Mouse (Mus musculus): Measurements from ENCODE around the gene B4gat1.

The B4gat1 gene

DNA sequence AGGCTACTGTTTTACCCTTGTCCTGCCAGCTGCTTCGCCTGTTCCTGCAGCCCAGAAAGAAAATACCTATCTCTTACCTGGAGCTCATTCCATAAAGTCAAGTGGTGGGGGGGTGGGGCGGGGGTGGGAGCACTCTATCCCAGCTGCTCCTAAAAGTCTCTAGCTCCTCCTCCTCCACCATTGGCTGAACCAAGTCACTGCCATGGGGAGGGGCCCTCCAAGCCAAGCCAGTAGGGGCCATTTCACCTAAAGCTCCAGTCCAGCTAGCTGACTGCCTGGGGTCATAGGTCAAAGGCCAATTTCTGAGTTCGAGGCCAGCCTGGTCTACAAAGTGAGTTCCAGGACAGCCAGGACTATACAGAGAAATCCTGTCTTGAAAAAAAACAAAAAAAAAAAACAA, 5.9 kb upstream of the B4gat1 start:
- no peak for DNase-seq (ENCODE audit: low spot score)

GRCm38 (mm10) chr19:5036577-5036976, 2.0 kb upstream of the B4gat1 start:
- DNase-seq (ENCODE audit: low spot score): no peak

- DNase-seq (ENCODE audit: low spot score): peak; percentile 40
Observed at GRCm38 (mm10) chr19:5037678-5038571, 701 bp upstream of the B4gat1 start.

- no peak for DNase-seq (ENCODE audit: low spot score)
Observed at GRCm38 (mm10) chr19:5039301-5040114, 882 bp downstream of the B4gat1 start.

- peak; percentile 95 for DNase-seq (ENCODE audit: low spot score)
Observed at GRCm38 (mm10) chr19:5040862-5041523, 2.4 kb downstream of the B4gat1 start, which contains the start of gene Brms1. Gene Brms1, plus strand, starts transcription at chr19:5041354.

- DNase-seq (ENCODE audit: low spot score): no peak
Observed at GRCm38 (mm10) chr19:5041588-5041987, 3.0 kb downstream of the B4gat1 start.

GRCm38 (mm10) chr19:5045531-5045930, 6.9 kb downstream of the B4gat1 start:
- no peak for DNase-seq (ENCODE audit: low spot score)

- DNase-seq (ENCODE audit: low spot score): no peak
Observed at GRCm38 (mm10) chr19:5048138-5049056, 9.8 kb downstream of the B4gat1 start.

DNA sequence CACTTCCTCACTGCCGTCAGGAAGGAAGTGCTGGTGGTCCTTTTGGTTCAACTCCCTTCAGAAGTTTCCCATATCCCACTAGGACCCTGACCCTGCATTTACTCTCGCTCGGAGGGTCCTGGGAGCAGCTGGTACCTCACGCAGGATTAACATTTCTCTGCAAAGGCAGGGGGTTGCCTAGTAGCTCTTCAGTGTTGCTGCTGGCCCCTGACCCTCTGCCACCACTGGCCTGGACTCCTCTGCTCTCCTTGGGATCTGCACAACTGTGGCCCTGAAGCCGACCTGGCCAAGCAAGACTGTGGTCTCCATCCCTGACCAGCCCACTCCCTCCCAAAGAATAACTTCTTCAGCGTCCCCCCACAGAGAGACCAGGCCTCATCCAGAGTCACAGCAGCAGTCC, 10.7 kb downstream of the B4gat1 start:
- DNase-seq (ENCODE audit: low spot score): no peak

- DNase-seq (ENCODE audit: low spot score): peak; percentile 77
Observed at GRCm38 (mm10) chr19:5050047-5050905, 11.7 kb downstream of the B4gat1 start, which contains the start of gene Rin1. Gene Rin1, plus strand, starts transcription at chr19:5050481.

- no peak for DNase-seq (ENCODE audit: low spot score)
Observed at GRCm38 (mm10) chr19:5051031-5051430, 12.4 kb downstream of the B4gat1 start.

GRCm38 (mm10) chr19:5051515-5051914, 12.9 kb downstream of the B4gat1 start:
- no peak for DNase-seq (ENCODE audit: low spot score)

GRCm38 (mm10) chr19:5052166-5052822, 13.7 kb downstream of the B4gat1 start:
- no peak for DNase-seq (ENCODE audit: low spot score)

- no peak for DNase-seq (ENCODE audit: low spot score)
Observed at GRCm38 (mm10) chr19:5052853-5053252, 14.2 kb downstream of the B4gat1 start.

DNA sequence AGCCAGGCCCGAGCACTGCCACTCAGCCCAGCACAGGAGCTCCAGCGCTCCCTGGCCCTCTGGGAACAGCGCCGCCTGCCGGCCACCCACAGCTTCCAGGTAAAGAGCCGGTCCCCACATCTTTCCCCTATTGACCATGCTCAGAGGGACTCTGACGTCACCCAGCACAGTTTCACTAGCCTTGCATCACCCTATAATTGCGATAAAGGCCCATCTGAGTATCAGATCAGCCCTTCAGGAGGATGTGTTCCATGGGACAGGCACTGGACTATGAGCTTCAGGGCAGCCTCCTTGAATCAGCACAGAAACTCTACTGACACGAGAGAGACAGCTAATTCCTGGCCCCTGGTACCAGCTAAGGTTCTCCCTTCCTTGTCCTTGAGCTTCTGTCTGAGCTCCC, 15.3 kb downstream of the B4gat1 start:
- peak; percentile 43 for DNase-seq (ENCODE audit: low spot score)

GRCm38 (mm10) chr19:5056251-5056650, 17.6 kb downstream of the B4gat1 start:
- no peak for DNase-seq (ENCODE audit: low spot score)

- peak; percentile 72 for DNase-seq (ENCODE audit: low spot score)
Observed at GRCm38 (mm10) chr19:5057876-5058775, 19.5 kb downstream of the B4gat1 start.
